Mouse (Mus musculus) stomach, embryonic 16.5 days (tissue): ENCODE measurements around the gene Syne1. TPM values are rescaled to one million over a fixed set of nuclear protein-coding genes. Genes with fewer than 3 reads are reported as not detected.

Experiments used
- ATAC-seq: fragments of 200-750 bp; cut with Nextera tagmentation; 2 replicates; pipeline ENCODE4 v1.8.0; 2017; ENCODE audit warnings: moderate number of reproducible peaks, moderate TSS enrichment; ENCODE audit not compliant: insufficient read depth, low FRiP score
- H3K27ac ChIP-seq: fragments of 300-500 bp; sonication (generic); 2 replicates; pipeline ENCODE4 v1.5.1; 2014; ENCODE audit warnings: low read length
- H3K27me3 ChIP-seq: fragments of 300-500 bp; sonication (generic); 2 replicates; pipeline ENCODE4 v1.6.1; 2014; ENCODE audit warnings: low read length, control low read depth, mixed read lengths; ENCODE audit not compliant: control insufficient read depth, insufficient read depth
- H3K36me3 ChIP-seq: fragments of 300-500 bp; sonication (generic); 2 replicates; pipeline ENCODE4 v1.6.1; 2014; ENCODE audit warnings: low read length; ENCODE audit not compliant: control insufficient read depth, insufficient read depth
- H3K4me1 ChIP-seq: fragments of 300-500 bp; sonication (generic); 2 replicates; pipeline ENCODE4 v1.6.1; 2014; ENCODE audit warnings: low read length, control low read depth, mixed read lengths; ENCODE audit not compliant: control insufficient read depth, insufficient read depth
- H3K4me2 ChIP-seq: fragments of 300-500 bp; sonication (generic); 2 replicates; pipeline ENCODE4 v1.6.1; 2014; ENCODE audit warnings: low read depth, low read length, mixed read lengths
- H3K4me3 ChIP-seq: fragments of 300-500 bp; sonication (generic); replicated peaks from 2 replicates; pipeline ENCODE4 v1.5.1; 2014; ENCODE audit warnings: mild to moderate bottlenecking, low read length
- H3K9ac ChIP-seq: fragments of 300-500 bp; sonication (generic); 2 replicates; pipeline ENCODE4 v1.6.1; 2014; ENCODE audit warnings: low read length
- H3K9me3 ChIP-seq: fragments of 300-500 bp; sonication (generic); replicated peaks from 2 replicates; pipeline ENCODE4 v1.6.1; 2016; ENCODE audit warnings: low read length, control low read depth; ENCODE audit not compliant: control insufficient read depth
- WGBS: fragments of 180-500 bp; shearing (Covaris S2); extraction: QIAGEN DNeasy Blood & Tissue Kit; methylation state at CpG from one replicate; pipeline ENCODE4 v1.1.7; 2014; 5-methylcytosine and 5-hydroxymethylcytosine counted together
- polyA plus RNA-seq: library from polyadenylated mRNA; unstranded; fragments of >200 nt; fragmentation: Nextera tagmentation; extraction: Ambion mirVana; gene quantifications from 2 replicates; pipeline ENCODE4 v1.2.1, GENCODE M21; 2015

The Syne1 gene
- polyA plus RNA-seq, 1 experiment from 2014 or later: 9.4 TPM

DNA sequence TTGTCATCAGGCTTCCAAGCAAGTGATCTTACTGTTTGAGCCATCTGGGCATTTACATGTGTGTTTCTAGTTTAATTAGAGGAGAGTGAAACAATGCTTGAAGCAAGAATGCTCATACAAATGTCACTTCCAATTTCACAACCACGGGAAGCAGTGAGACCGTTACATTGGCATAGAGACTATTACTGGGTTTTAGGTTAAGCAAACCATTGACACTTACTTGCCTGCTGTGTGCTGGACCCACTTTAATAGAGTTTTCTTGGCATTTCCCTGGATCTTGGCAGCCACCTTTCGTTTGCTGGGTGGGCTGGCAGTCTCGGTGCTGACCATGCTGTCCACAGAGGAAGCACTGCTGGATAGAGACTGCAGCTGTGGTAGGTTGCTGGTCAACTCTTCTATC is 127.3 kb downstream of the Syne1 start:
- H3K4me1 ChIP-seq: no peaks in the 10 kb centered on the region
- H3K36me3 ChIP-seq: no peaks in the 10 kb centered on the region
- H3K4me2 ChIP-seq: no peak overlapping the region
- ATAC-seq: no peak
- H3K9ac ChIP-seq: no peak overlapping the region
- no peaks in the 10 kb centered on the region for H3K9me3 ChIP-seq
- no peak overlapping the region for H3K27ac ChIP-seq
- H3K4me3 ChIP-seq: no peak overlapping the region
- H3K27me3 ChIP-seq: no peaks in the 10 kb centered on the region
- WGBS: 79% methylated on average over 4 of the region's 4 CpGs

DNA sequence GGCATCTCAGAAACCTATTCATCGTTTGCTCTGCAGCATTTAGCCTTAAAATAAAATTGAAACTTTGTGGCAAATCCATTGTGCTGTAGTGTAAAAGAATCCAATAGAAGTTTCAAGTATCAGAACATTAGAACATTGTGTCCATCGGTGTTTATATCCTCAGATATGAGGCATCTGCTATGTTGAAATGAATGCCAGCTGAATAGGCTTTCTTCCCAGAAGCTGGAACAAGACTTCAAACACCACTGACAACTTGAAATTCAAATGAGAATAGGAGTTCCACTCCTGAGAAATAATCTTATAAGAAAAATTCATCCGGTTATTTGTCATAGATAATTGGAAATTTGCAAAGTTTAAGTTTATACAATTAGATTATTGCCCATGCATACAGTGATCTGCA is 135.6 kb downstream of the Syne1 start:
- Histone ChIP-seq H3K4me1 (no peaks in the 10 kb centered on the region), H3K27ac (no peak overlapping the region), H3K9me3 (no peaks in the 10 kb centered on the region), H3K36me3 (no peaks in the 10 kb centered on the region), H3K9ac (no peak overlapping the region), H3K4me3 (no peak overlapping the region), H3K4me2 (no peak overlapping the region), H3K27me3 (no peaks in the 10 kb centered on the region)
- 70% methylated on average over 3 of the region's 3 CpGs for WGBS
- no peak for ATAC-seq

DNA sequence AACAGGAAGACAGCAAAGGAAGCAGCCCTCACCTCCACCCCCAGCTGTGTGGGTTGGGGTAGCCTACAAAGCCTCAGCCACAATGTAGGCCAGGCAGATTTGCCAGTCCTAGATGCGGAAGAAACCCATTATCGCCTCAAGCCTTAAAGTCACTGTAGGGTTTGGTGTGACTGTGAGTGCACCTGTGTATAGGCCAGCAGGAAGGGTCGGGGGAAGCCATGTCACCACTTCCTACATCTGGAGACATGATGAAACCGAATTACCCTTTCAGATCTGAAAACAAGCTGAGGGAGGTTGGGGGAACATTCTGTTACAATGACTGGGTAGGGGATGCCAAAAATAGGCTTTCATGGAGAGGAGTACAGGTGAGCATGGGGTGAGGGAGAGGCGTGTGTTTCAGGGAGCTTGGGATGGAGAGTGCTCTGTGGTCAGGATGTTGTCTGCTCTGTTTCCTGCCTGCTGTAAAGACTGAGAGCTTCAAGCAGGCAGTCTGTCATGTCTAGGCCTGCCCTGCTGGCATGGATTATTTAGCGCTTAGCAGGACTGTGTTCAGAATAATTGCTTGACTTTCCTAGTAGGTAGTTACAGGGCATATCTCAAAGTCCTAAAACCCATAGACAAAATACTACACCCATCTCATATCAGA is 167.0 kb downstream of the Syne1 start:
- Histone ChIP-seq H3K4me3 (no peak overlapping the region), H3K27ac (no peak overlapping the region), H3K9me3 (no peaks in the 10 kb centered on the region), H3K36me3 (no peaks in the 10 kb centered on the region), H3K4me2 (no peak overlapping the region), H3K9ac (no peak overlapping the region), H3K27me3 (no peaks in the 10 kb centered on the region), H3K4me1 (no peaks in the 10 kb centered on the region)
- 66% methylated on average over 6 of the region's 6 CpGs for WGBS
- ATAC-seq: no peak

DNA sequence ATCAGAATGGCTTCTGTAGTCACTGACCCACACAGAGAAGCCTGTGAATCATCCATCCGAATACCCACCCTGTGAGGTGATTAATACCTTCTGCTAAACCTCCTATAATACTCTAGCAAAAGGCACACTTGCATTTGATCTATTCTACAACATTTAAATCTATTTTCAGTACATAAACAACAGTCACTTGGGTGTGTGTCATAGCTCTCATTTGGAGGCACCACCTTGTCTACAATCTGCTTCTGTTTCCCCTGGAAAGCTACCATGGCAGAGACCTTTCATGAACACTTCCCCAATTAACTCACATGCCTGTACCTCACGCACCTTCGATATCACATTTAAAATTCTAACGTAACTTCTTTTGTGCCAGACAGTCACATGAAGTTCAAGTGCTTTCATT is 169.7 kb downstream of the Syne1 start:
- 84% methylated on average over 4 of the region's 4 CpGs for WGBS
- no peaks in the 10 kb centered on the region for H3K4me1 ChIP-seq
- no peak overlapping the region for H3K9ac ChIP-seq
- H3K27ac ChIP-seq: no peak overlapping the region
- H3K9me3 ChIP-seq: no peaks in the 10 kb centered on the region
- H3K36me3 ChIP-seq: no peaks in the 10 kb centered on the region
- no peaks in the 10 kb centered on the region for H3K27me3 ChIP-seq
- no peak overlapping the region for H3K4me2 ChIP-seq
- no peak for ATAC-seq
- no peak overlapping the region for H3K4me3 ChIP-seq

DNA sequence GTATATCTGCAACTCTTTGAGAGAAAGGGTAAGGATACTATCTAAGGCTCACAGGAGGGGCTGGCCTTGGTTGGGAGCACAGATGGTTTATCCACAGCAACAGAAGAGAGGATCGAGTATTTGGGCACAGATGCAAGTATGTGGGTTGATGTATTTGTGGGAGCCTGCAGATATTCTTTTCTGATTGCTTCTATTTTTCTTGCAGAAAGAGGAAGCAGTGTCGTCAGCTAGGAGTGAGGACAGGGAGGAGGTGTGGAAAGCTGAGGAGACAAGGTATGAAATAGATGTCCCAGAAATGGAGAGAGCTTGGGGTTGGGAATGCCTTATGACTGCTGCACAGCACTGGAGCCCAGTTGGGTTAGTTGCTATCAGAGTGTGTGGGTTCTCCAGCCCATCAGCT is 172.3 kb downstream of the Syne1 start:
- H3K27me3 ChIP-seq: no peaks in the 10 kb centered on the region
- ATAC-seq: no peak
- WGBS: 77% methylated on average over 2 of the region's 2 CpGs
- H3K36me3 ChIP-seq: no peaks in the 10 kb centered on the region
- H3K27ac ChIP-seq: no peak overlapping the region
- no peaks in the 10 kb centered on the region for H3K4me1 ChIP-seq
- H3K4me3 ChIP-seq: no peak overlapping the region
- no peaks in the 10 kb centered on the region for H3K9me3 ChIP-seq
- H3K4me2 ChIP-seq: no peak overlapping the region
- no peak overlapping the region for H3K9ac ChIP-seq

DNA sequence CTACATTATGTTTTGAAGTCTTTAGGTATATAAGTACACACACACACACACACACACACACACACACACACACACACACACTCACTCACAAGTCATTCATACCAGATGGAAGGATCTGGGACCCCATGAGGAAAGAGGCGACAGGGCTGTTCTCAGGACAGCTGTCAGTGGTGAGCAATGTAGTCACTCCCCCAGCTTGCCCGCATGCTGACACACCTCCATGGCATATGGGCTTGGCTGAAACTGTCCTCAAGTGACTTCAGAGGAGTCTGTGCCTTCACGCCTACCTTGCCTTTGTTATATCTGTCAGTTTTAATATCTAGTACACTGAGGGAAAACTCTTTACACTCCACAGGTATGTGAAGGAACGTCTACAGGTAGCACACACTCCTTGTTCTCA is 181.7 kb downstream of the Syne1 start:
- Histone ChIP-seq H3K27me3 (no peaks in the 10 kb centered on the region), H3K4me1 (no peaks in the 10 kb centered on the region), H3K4me3 (no peak overlapping the region), H3K27ac (no peak overlapping the region), H3K36me3 (no peaks in the 10 kb centered on the region), H3K9me3 (no peaks in the 10 kb centered on the region), H3K4me2 (no peak overlapping the region), H3K9ac (no peak overlapping the region)
- ATAC-seq: no peak
- 66% methylated on average over 4 of the region's 4 CpGs for WGBS

DNA sequence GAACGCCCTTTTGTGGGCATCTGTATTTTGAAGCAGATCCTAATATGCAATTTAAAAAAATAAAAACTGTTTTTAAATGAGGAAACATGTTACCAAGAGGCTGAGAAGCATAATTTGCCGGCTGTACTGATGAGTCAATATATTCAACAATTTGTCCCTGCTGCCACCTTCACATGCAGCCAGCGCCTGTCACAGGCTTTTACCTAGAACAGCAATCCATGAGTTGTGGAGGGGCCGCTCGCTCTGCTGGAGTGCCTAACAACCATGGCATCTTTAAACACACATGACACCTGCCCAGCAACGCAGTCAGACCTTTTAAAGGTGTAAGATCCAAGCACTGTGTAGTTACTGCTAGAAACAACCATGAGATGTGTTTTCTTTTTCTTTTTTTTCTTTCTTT is 183.0 kb downstream of the Syne1 start:
- ATAC-seq: no peak
- no peak overlapping the region for H3K27ac ChIP-seq
- no peaks in the 10 kb centered on the region for H3K4me1 ChIP-seq
- no peak overlapping the region for H3K4me2 ChIP-seq
- no peaks in the 10 kb centered on the region for H3K27me3 ChIP-seq
- WGBS: 67% methylated on average over 6 of the region's 6 CpGs
- H3K9me3 ChIP-seq: no peaks in the 10 kb centered on the region
- H3K36me3 ChIP-seq: no peaks in the 10 kb centered on the region
- H3K4me3 ChIP-seq: no peak overlapping the region
- no peak overlapping the region for H3K9ac ChIP-seq

DNA sequence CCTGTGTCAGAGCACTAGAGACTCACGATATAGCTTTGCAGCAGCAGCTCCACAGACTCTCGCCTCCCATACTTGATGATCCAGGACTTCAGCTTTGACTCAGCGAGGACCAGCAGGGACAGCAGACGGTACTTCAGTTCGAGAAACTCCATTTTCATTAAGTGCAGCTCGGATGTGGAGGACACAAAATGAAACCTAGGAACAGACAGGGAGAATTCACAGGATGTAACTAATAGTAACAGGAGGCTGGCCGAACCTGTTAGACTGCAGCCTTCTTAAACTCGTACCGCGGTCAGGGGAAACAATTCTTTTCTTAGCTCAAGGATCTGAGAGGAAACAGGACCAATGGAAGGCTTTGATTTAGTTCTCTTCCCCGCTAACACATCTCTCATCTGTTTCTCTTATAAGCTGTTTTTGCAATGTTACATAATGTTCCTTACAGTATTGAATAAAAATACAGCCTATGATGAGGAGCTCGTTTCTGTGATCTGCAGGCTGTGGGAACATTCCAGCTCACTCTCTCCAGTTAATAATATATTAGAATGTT is 183.7 kb downstream of the Syne1 start:
- Histone ChIP-seq H3K9ac (0 out of 2 replicates have a peak overlapping the region, but pooled peaks have one; percentile 2), H3K4me1 (no peaks in the 10 kb centered on the region), H3K4me3 (no peak overlapping the region), H3K36me3 (no peaks in the 10 kb centered on the region), H3K9me3 (no peaks in the 10 kb centered on the region), H3K27ac (no peak overlapping the region), H3K4me2 (peak overlapping the region; percentile 31), H3K27me3 (no peaks in the 10 kb centered on the region)
- no peak for ATAC-seq
- 42% methylated on average over 12 of the region's 12 CpGs for WGBS

DNA sequence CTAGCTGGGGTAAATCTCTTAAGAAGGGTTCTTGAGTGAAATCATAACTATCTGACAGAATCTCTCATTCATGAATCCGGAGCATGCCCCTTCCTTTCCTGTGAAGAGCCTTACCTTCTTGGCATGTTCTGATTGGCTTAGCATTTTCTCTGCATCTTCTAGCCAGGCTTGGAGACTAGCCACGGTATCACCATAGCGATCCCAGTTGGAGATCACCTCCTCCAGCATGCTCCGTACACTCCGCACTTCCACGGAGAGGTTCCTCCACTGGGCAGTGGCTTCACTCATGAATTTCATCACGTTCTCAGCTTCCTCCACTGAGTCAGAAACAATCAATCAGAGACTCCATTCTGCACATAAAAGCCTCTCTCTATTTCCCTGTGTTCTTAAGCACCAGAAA is 190.7 kb downstream of the Syne1 start:
- H3K9ac ChIP-seq: no peak overlapping the region
- H3K27ac ChIP-seq: no peak overlapping the region
- H3K36me3 ChIP-seq: no peaks in the 10 kb centered on the region
- H3K4me2 ChIP-seq: no peak overlapping the region
- 55% methylated on average over 7 of the region's 7 CpGs for WGBS
- no peaks in the 10 kb centered on the region for H3K9me3 ChIP-seq
- ATAC-seq: no peak
- no peaks in the 10 kb centered on the region for H3K4me1 ChIP-seq
- H3K27me3 ChIP-seq: no peaks in the 10 kb centered on the region
- H3K4me3 ChIP-seq: no peak overlapping the region
